Comparison of ENCODE assay signal across 8 mouse cellular contexts in genomic region chr5:37241651-37242151, GRCm38 (mm10). TPM values are rescaled to one million over a fixed set of nuclear protein-coding genes. Genes with fewer than 3 reads are reported as not detected.
DNase-seq lines count a peak whose midpoint lies in the region; ATAC-seq lines count a peak whose summit lies in the region.

Gene Crmp1 (plus strand): TSS chr5:37241940.

- no peak within 1 kb of the TSS for H3K9ac ChIP-seq in kidney, embryonic 15.5 days
- peak within 1 kb of the TSS; percentile 43 for H3K9ac ChIP-seq in forebrain, embryonic 11.5 days (ENCODE audit: low read length)
- H3K9ac ChIP-seq in liver, embryonic 15.5 days = no peak within 1 kb of the TSS

- H3K9me3 ChIP-seq in kidney, embryonic 15.5 days (replicated peaks) = no peaks in the 10 kb centered on the region
- H3K9me3 ChIP-seq in forebrain, embryonic 11.5 days (ENCODE audit: control insufficient read depth, low read length) = no peaks in the 10 kb centered on the region
- H3K9me3 ChIP-seq in liver, embryonic 15.5 days (replicated peaks) = no peaks in the 10 kb centered on the region

- peak; percentile 66 for ATAC-seq in kidney, embryonic 15.5 days (replicated peaks; ENCODE audit: low FRiP score)
- peak; percentile 82 for ATAC-seq in forebrain, embryonic 11.5 days (replicated peaks; ENCODE audit: low FRiP score)
- ATAC-seq in liver, embryonic 15.5 days (ENCODE audit: insufficient read depth) = no peak
- ATAC-seq in erythroid progenitor cell, adult 5-6 weeks (replicated peaks; ENCODE audit: low FRiP score, poor library complexity, severe bottlenecking) = no peak

- H3K36me3 ChIP-seq in kidney, embryonic 15.5 days = no peaks in the 10 kb centered on the region
- no peaks in the 10 kb centered on the region for H3K36me3 ChIP-seq in forebrain, embryonic 11.5 days (ENCODE audit: control insufficient read depth, insufficient read depth, low read length)
- H3K36me3 ChIP-seq in liver, embryonic 15.5 days (replicated peaks) = no peaks in the 10 kb centered on the region

- H3K27ac ChIP-seq in kidney, embryonic 15.5 days = no peak within 1 kb of the TSS
- no peak within 1 kb of the TSS for H3K27ac ChIP-seq in forebrain, embryonic 11.5 days (ENCODE audit: low read depth, low read length)
- no peak within 1 kb of the TSS for H3K27ac ChIP-seq in liver, embryonic 15.5 days (replicated peaks)

- peak within 1 kb of the TSS; percentile 75 for H3K4me2 ChIP-seq in kidney, embryonic 15.5 days
- H3K4me2 ChIP-seq in forebrain, embryonic 11.5 days (ENCODE audit: low read depth, low read length, severe bottlenecking) = peak within 1 kb of the TSS; percentile 81
- peak within 1 kb of the TSS; percentile 41 for H3K4me2 ChIP-seq in liver, embryonic 15.5 days

- 1% methylated on average over 50 of the region's 56 CpGs for WGBS in kidney, embryonic 15.5 days
- 1% methylated on average over 46 of the region's 56 CpGs for WGBS in forebrain, embryonic 11.5 days
- 2% methylated on average over 48 of the region's 56 CpGs for WGBS in liver, embryonic 15.5 days (ENCODE audit: insufficient replicate concordance)

- DNase-seq in kidney, postnatal 25 days = no peak
- DNase-seq in brain, embryonic 18.5 days (ENCODE audit: low read depth, low spot score) = peak; percentile 70
- peak; percentile 96 for DNase-seq in forebrain, embryonic 11.5 days (ENCODE audit: low spot score)
- peak; percentile 34 for DNase-seq in kidney, postnatal 10 days
- DNase-seq in right cerebral cortex, postnatal 36 days (ENCODE audit: low spot score in 2 of 2) = peak; percentile 84 to 85

- peaks cover 91% of the 10 kb centered on the region for H3K27me3 ChIP-seq in kidney, embryonic 15.5 days
- H3K27me3 ChIP-seq in forebrain, embryonic 11.5 days (ENCODE audit: control insufficient read depth, insufficient read depth, low read length) = peaks cover 54% of the 10 kb centered on the region
- H3K27me3 ChIP-seq in liver, embryonic 15.5 days = peaks cover 71% of the 10 kb centered on the region

- peaks cover 43% of the 10 kb centered on the region for H3K4me1 ChIP-seq in kidney, embryonic 15.5 days
- peaks cover 23% of the 10 kb centered on the region; the same call in 1 of the 2 replicates for H3K4me1 ChIP-seq in forebrain, embryonic 11.5 days (replicated peaks; ENCODE audit: control insufficient read depth, insufficient read depth, low read length)
- H3K4me1 ChIP-seq in liver, embryonic 15.5 days (replicated peaks) = peaks cover 7% of the 10 kb centered on the region

- peak within 1 kb of the TSS; percentile 44 for H3K4me3 ChIP-seq in kidney, embryonic 15.5 days (replicated peaks)
- peak within 1 kb of the TSS; percentile 43 for H3K4me3 ChIP-seq in forebrain, embryonic 11.5 days (ENCODE audit: low read depth, low read length)
- 0 out of 2 replicates have a peak within 1 kb of the TSS, but pooled peaks have one; percentile 5 for H3K4me3 ChIP-seq in liver, embryonic 15.5 days (replicated peaks)

RNA-seq across cellular contexts. Expression of gene Crmp1, which starts in this region (rescaled TPM):
- polyA plus RNA-seq in kidney, embryonic 15.5 days (2015; fragmentation: Nextera tagmentation; extraction: Ambion mirVana) = 11.7 and 18.2 TPM in 2 replicates
- 241 and 272 TPM in 2 replicates for polyA plus RNA-seq in forebrain, embryonic 11.5 days (2014; fragmentation: Nextera tagmentation; extraction: Ambion mirVana)
- polyA plus RNA-seq in liver, embryonic 15.5 days (2015; fragmentation: Nextera tagmentation; extraction: Ambion mirVana) = 1.0 and 1.6 TPM in 2 replicates
- total RNA-seq in erythroid progenitor cell, adult 5-6 weeks (2015; ENCODE audit: low replicate concordance) = not detected in 2 replicates
- 0.51 TPM in 1 of 2 replicates, not detected in the other for total RNA-seq in erythroid progenitor cell, adult 5-6 weeks (2017; ENCODE audit: low replicate concordance)

Comparison
In these comparisons a context has a peak if more than half of its experiments do, and no peak if none do; other contexts are left out.
1. RNA of gene Crmp1 (polyA plus RNA-seq): 241 to 272 TPM in forebrain, embryonic 11.5 days; 11.7 to 18.2 TPM in kidney, embryonic 15.5 days and 1.0 to 1.6 TPM in liver, embryonic 15.5 days; every median in the first group is over 10 times any median in the second.
2. DNase-seq: peak in brain, embryonic 18.5 days (single experiment), forebrain, embryonic 11.5 days (single experiment), kidney, postnatal 10 days (single experiment) and right cerebral cortex, postnatal 36 days (2 of 2); none in kidney, postnatal 25 days (0 of 2).
3. ATAC-seq: peak in kidney, embryonic 15.5 days (single experiment) and forebrain, embryonic 11.5 days (single experiment); none in liver, embryonic 15.5 days (single experiment) and erythroid progenitor cell, adult 5-6 weeks (single experiment).
4. Peak in every context shown above with its lines, with median percentiles within 50 percentile points of each other: H3K4me2 ChIP-seq and H3K4me3 ChIP-seq.